Mouse (Mus musculus) CD8-positive naive resting alpha-beta T cell, adult 2 months (primary cell): ENCODE data around the gene Cobll1.
"Not testable (repeated sequence)": the region's sequence is repeated elsewhere in the genome, so short reads cannot be mapped to it uniquely, and the experiment has no call there.

Source experiments
- DNase-seq, 2 experiments: peaks; one replicate each; pipeline ENCODE4 v3.0.0; 2022; ENCODE audit warnings: low read depth in 2 of 2, low spot score in 2 of 2

The Cobll1 gene

DNA sequence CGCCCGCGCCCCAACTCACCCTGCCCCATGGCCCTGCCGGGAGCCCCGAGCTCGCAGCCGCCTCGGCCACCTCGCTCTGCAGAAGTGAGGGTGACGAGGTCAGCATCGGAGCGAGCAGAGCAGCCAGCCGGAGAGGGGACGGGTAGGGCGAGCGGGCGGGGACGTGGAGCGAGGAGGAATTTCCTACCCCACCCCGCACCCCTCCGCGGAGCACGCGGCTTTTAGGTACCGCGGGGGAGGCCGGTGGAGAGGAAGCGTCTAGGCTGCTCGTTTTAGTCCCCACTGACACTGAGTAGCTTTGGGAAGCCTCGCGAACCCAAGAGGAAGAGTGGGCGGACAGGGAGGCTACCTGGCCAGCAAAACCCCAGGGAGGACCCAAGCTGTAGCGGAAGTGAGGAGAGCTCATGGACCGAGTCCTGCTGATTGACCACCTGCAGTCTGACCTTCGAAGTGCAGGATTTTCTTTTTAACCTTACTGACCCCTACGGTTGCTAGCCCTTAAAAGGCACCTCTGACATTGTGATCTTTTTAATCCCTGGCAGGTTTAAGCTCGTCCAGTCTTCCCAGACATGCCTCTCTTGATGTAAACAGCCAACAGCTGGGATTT, at the start of gene Cobll1:
Gene Cobll1, minus strand, starts transcription at position 440 of the 607 bp plus-strand sequence.
- DNase-seq, result peak; percentile 13 to 15

DNA sequence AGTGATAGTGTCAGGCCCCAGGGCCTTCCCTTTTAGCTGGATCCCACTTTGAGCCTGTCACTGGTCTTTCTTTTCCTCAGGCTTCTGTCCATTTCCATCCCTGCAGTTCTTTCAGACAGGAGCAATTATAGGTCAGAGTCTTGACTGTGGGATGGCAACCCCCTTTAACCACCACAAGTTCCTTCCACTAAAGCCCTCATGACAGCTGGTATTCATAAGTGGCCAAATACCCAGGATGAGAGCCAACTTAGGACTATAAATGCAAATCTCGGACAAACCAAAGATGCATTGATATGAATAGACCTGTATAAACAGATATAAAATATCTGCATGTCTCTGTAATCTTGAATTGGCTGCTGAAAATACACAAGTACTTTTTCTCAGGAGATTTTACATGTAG, 49.5 kb upstream of the Cobll1 start:
- DNase-seq, result no peak

DNA sequence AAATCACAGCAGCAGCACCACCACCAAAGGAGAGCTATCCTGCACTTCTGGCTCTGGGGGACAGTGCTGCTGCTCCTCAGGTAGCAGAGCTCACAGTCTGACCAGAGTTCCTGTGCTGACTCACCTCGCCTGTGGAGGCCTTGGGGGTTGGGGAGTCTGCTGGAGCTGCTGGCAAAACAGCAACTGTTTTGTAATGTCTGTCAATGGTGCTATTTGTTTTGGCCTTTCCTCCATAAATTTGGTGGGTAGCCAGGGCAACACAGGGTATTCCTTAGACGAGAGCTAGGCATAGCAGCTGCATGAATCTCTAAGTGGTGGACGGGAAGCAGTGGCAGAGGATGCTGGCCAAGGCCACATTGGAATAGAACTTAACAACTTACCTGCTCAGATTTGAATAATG, 46.2 kb upstream of the Cobll1 start:
- no peak for DNase-seq

DNA sequence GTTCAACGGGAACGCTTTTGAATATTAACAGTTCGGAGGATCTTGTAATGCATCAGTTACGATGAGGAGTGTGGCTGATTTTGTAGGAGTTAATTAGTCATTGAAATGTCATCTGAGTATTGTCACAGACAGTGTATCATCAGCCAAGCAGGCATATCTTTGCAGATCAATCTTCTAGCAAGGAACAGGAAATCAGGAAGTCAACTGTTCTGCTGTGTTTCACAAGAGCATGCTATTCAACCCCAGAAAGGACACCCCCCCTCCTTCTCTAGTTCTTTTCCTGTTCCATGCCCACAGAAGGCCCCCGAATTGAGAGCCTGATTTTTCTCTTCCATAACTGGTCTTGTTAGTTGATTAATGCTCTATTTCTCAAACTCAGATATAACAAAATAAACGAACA, 43.8 kb upstream of the Cobll1 start:
- no peak for DNase-seq

DNA sequence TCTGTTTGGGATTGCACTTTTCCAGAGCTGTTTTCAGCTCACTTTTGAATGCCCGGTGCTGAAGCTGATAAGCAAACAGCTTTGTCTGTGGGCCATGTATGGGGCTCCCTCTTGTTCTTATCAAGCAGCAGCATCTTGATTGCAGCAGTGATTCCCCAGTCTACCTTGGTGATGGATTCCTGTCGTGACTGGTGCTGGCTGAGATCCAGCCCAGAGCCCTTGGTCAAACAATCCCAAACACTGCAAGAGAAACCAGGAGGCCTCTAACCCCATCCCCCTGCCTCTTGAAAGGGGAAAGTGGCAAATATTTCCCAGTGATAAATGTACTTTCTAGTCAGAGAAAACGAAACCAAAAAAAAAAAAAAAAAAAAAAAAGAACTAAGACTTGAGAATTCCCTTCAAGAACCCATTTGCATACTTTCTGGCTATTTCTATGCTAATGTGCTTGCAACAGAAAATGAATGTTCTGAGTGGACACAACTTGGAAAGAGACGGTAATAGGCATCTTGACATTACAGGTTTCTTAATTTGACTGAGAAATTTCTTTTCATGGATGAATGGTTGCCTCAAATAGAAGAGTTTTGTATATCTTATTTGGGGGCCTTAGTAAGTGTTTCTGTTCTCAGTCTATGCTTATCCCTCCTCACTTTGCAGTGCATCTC, 40.0 kb upstream of the Cobll1 start:
- DNase-seq, result no peak

DNA sequence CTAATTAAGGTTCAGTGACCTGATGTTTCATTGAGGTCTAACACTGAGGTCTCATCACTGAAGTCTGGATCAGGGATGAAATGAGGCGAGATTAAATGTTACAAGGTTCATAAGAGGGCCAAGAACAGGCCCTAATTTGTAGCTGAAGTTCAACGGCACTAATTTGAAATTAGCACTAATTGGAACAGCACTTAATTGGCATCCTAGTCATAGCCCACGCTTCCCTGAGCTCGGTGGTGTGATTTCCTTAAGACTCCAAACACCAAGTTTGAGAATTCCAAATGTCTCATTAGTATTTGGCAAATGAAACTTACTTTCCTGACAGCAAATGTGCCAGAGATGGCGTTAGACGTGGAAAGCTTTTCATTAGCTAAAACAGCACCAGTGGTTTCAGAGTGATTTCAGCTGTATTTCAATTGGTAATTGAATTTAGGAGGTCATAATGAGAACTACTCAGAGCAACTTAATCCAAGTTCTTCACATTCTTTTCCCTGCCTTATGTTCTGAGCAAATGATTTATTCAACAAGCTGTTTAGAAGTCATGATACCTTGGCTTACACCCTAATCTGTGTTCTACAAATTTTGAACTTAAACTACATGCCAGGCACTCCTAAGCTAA, 36.3 kb upstream of the Cobll1 start:
- no peak for DNase-seq

DNA sequence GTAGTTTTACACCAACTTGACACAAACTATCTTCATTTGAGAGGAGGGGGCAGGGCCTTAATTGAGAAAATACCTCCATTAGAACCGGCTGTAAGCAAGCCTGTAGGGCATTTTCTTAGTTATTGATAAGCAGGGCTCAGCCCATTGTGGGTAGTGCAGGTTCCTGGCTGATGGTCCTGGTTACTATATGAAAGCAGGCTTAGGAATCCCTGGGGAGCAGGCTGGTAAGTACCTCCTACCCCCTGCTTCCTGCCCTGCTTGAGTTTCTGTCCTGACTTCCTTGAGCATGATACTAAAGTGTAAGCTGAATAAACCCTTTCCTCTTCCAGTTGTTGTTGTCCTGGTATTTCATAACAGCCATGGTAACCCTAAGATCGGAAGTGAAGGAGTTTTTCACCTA, 34.7 kb upstream of the Cobll1 start:
- DNase-seq, result no peak

DNA sequence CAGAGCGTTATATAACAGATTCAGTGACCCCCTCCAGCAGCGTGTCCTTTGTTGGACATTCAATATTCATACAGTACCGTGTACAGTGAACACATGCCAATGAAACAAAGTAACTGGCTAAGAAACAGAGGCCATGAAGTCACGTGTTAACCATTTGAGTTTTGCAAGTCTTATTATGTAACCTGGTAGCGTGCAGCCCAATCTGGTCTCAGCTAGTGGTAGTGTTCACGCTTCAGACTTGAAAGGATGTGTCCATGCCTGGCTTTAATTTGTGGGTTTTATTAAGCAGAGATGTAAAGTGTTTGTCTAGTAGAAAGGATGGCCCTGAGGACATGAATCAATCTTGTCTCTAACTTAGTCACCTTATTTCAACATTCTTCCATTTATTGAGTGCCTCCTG, 29.5 kb upstream of the Cobll1 start:
- no peak for DNase-seq

DNA sequence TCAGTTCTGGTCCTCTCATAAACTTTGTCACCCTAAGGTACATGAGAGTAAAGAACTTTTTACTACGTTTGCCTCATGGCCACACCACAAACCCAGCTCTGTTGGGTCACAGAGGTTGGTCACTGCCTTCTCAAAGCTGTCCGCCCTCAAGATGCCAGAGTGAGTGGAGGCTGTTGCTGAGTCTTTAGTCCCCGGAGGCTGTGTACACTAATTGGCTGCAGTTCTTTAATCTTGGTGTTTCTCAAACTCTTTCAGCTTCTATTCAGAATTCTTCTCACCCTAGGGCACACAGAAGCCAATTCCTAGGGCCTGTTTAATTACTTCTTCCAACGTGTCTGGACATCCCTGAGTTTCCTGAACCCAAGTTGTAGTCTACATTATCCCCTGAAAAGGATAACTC, 28.6 kb upstream of the Cobll1 start:
- DNase-seq, result no peak

DNA sequence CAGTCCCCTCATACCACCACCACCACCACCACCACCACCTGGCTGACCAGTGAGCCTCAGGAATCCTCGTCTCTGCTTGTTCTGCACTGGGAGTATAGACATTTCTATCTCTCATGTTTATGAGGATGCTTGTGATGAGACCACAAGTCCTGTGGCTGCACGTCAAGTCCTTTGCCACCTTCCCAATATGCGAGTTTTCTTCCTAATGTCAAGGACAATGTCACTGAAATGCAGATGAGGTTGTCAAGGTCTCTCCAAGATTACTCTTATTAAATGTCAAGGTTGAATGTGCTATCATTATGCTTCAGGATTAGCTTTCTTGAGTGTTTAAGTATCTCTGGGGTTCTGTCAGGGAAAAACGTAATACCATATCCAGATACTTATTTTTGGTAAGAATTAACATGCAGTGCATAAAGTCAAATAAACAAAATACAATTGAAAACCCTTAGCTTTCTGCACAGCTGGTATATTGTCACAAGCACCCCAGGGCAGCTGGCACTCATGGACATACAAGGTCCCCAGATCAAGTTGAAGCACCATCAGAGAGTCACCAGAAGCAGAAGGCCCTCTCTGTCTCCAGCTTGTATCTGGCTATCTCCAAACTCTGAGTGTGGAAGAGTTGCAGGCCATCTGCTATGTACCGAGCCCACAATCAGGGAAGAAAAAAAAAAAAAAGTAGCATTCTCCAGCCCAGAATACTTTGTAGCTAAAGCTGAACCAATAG, 27.5 kb upstream of the Cobll1 start:
- DNase-seq, result no peak

DNA sequence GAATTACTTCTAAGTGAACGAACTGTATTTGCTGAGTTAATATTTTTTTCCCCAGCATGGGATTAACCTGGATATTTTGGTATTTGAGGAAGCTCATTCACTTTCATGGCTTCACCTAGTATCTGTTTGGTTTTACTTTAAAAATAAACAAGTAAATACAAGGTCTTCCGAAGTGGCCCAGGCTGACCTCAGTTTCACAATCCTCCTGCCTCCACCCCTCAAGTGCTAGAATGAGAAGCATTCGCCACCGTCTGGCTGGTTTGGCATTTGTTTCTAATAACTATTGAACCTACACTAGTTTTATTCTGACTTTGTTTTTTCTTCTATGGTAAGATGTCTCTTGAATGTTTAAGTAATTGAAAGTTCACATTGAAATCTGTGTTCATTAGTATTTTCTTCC, 23.0 kb upstream of the Cobll1 start:
- DNase-seq, result no peak

DNA sequence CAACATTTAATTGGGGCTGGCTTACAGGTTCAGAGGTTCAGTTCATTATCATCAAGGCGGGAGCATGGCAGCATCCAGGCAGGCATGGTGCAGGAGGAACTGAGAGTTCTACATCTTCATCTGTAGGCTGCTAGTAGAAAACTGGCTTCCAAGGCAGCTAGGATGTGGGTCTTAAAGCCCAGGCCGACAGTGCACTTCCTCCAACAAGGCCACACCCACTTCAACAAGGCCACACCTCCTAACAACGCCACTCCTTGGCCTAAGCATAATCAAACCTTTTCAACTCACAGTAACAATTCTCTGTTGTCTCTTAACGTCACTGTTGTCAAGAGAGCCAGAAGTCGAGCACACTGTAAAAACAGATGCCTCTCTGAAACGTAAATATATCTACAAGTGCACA, 21.6 kb upstream of the Cobll1 start:
- not testable (repeated sequence) for DNase-seq

DNA sequence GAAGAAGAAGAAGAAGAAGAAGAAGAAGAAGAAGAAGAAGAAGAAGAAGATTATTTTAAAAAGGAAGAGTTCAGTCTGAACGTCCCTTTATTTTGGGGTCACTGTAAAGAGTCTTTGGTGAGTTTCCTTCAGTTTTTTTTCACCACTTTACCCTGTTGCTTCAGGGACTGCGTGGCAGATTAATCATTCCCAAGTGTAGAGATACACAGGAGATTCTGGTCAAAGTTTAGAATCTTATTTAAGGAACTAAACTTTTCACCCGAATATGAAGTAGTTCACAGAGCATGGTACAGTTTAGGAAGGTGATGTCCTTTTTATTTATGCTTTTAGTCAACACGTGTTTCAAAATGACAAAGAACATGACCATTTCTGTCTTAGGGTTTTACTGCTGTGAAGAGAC, 21.2 kb upstream of the Cobll1 start:
- no peak for DNase-seq

DNA sequence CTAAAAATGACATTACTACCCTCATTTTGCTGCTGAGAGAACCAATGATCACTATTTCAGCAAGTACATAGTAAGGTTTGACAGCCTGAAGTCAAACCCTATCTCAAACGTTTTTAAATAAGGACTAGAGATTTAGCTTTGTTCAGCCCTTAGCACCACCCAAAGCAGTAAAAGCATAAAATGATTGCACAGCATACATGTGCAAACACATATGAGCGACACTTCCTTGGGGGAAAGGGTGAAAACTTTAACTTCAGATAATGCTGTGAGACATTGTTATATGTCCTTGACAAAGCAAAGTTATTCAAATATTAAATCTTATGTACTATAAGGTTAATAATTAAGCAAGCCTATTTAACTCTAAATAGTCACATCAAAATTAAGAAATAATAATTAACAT, 18.2 kb upstream of the Cobll1 start:
- DNase-seq, result no peak

DNA sequence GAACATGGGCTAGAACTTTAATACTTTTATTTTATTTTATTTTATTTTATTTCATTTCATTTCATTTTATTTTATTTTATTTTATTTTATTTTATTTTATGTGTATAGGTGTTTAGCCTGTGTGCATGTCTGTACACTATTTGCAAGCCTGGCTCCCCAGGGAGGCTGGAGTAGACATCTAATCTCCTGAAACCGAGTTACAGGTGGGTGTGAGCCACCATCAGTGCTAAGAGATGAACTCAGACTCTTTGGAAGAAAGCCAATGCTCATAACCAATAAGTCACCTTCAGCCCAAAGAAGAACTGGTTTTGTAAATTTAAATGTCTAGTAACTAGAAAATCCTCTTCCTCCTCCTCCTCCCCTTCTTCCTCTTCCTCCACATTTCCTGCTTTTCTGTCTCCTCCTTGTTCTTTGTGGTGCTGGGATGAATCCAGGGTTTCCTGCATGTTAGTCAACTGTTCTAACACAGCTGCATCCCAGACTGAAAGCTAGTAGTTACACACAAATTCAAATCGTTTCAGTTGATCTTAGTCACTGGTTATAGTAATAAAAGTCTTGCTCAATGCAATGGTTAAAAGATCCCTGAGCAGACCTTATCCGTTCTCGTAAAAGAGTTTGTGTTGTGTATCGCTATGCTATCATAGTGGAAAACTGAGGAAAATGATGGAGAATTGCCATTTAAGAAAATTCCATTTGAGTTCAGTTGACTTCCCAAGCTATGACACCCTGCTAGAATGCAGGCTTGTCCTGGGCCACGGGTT, 17.5 kb upstream of the Cobll1 start:
- no peak for DNase-seq

DNA sequence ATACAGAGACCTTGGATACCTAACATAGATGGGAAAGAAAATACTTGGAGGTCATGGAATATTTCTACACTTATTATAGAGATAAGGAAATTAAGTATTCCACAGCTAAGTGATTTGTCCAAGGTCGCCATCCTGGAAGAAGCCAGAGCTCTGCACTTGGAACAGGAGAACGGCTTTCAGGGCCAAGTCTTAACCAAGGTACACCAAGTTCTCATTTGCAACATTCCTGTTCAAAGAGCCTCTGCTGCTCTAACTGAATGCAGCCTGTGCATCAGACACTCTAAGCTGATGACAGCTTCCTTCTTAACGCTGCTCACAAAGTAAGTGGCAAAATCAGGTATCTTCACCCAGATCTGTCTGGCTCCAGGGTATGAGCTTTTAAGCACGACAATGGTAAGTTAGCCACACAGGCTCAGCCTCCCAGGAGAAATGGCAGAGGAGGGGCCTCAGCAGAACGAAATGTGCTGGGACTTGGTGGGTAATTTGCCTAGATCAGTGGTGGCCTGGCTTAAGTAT, 11.4 kb upstream of the Cobll1 start:
- no peak for DNase-seq

DNA sequence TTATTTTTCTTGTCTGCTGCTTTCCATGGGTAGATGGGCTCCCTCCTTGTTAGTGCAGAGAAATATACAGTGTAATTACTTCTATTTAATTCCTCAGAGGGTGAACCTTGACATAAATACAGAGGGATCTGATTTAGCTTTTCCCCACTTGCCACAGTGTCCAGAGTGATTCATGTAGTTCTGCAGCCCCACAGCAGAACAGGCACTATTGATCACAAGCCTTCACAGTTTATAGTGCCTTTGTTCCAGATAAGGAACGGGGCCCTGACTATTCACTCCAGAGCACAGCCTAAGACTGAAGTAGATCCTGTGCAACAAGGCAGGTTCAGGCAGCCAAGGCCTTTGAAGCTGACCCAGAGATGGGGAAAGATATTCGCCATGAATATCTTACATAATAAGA, 10.4 kb upstream of the Cobll1 start:
- no peak for DNase-seq

DNA sequence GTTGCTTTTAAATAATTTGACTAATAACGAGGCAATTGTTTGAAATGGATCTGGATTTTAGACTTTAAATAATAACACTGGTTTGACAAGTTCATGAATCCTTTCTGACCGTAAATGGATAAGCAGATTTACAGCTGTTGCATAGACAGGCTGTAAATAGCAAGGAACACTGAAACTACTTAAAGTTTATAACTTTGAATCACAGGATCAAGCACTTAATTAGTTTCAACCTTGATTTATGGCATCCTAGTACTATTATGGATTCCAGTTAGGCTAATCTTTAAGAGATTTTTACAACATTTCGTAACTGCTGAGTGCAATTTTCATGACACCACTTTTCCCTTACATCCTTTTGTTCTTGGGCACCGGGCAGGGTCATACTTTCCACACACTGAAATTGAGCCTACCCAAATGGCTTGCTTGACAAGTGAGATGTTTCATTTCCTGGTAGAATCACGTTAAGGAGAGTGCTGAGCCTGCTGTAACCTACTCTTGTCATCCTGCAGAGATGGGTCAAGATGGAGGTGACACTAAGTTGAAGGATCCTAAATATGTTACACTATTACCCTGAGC, 1.1 kb upstream of the Cobll1 start:
- DNase-seq, result no peak

DNA sequence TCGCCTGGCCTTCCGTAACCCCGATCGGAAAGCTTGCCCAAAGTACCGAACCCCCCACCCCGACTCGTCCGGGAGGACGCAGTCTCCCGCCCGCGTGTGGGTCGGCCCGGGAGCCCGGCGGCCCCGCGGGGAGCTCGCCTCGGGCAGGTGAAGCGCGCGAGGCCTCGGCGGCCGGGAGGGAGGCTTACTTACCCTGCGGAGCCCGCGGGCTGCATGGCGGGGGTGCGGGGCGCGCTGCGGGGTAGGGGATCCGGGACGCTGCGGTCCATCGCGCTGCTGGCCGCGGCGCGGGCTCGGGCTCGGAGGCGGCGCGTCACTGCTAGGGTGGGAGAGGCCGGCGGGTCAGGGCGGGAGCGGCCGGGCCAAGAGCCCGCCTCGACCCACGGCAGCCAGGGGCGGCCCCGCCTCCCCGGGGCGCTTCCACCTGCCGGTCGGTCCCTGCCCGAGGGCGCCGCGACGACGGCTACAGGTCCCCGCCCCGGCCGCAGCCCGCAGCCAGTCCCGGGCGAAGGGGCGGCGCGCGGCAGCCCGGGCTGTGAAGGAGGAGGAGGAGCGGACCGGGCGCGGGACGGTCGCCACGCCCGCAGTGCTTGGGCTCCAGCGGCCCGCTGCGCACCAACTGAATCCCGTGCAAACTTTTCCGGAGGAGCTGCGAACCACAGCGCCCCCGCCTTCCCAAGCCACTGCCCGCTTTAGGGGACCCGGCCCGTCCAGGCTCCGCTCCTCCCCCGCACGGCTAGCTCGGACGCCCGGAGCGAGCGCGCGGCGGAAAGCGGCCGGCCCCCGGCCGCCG, 836 bp downstream of the Cobll1 start:
- DNase-seq, result peak; percentile 20 to 26

DNA sequence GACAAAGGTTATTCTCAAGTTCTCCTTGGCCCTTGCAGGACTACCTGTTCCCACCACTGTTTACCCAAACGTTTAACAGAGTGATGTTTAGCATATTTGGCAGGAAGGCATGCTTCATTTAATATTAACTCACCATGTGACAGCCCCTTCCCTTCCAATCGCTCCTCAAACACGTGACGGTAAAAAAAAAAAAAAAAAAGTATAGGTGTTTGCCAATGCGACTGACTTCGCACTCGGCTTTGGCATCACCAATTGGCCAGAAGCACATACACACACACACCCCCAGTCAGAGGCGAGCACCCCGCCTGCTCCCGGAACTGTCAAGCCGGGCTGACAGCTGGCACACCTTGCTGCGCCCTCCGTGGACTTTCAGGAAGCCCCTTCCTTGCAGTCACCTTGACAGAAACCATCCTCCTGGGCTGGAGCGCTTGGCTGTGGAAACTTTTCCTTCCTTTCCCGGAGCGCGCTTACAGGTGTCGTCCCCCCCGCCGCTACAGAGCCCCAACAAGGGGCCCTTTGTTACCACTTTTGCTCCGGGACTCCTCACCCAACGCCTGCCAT, 1.5 kb downstream of the Cobll1 start:
- peak; percentile 3 to 20 for DNase-seq
